Mouse (Mus musculus): ENCODE measurements around the gene Baz2b.
"Not testable (repeated sequence)": the region's sequence is repeated elsewhere in the genome, so short reads cannot be mapped to it uniquely, and the experiment has no call there.

The Baz2b gene

DNA sequence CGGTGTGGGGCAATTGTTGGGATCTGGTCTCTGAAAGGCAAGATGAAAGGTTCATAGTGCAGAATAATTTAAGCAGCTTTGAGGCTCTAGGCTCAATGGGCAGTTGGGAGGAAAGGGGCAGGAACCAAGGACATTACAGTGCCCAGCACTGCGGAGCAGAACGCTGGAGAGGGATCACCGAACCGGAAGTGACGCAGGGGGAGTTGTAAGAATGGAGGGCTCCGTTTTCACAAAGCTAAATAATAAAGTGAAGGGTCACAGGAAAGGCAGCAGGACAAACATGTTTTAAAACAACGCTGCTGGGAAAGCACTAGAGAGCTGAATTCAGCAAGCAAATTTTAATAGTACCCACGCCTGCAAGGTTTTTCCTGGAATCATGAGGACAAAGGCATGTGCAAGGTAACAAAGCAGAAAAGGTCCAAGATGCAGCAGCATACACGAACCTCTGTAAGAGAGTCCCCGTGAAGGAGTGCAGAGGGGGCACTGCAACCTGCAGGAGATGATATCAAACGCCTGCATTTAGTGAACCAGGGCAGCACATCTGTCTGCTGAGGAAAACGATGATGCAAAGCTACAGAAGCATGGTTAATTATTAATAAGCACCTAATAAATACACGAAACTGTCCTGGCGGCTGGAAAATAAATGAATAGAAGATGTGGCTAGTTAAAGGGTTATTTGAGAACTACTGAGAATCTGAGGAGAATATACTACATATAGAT, 120.0 kb downstream of the Baz2b start:
- DNase-seq (ENCODE audit: low spot score in 2 of 2): no peak

DNA sequence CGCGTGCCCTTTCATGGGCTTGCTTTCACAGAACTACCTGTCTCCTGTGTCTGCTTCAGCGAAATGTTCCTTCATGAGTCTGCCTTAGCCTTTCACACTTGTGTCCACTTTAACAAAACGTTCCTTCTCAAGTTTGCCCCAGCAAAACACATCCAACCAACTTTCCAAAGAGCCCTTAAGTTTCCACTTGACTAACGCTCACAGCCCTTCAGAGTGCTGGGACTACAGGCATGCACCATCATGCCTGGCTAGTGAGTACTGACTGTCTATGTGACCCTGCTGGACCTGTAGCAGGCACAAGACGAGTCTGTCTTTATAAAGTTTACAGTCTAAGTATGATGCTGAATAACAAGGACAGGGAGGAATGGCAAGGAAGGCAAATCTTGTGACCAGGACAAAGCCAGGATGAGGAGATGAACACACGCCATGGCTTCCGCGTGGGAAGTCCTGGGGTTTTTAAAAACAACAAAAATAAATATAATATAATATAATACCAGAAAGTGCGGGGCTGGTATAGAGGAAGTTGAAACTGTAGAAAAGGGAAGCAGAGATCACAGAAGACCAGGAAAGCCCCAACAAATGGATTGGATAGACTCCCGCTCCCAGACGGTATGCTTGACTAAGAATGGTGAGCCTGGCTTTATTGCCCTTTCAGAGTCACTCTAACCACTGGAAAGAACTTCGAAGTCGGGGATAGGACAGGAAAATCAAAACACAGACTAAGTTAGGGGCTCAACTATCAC, 120.7 kb downstream of the Baz2b start:
- no peak for DNase-seq (ENCODE audit: low spot score in 2 of 2)

DNA sequence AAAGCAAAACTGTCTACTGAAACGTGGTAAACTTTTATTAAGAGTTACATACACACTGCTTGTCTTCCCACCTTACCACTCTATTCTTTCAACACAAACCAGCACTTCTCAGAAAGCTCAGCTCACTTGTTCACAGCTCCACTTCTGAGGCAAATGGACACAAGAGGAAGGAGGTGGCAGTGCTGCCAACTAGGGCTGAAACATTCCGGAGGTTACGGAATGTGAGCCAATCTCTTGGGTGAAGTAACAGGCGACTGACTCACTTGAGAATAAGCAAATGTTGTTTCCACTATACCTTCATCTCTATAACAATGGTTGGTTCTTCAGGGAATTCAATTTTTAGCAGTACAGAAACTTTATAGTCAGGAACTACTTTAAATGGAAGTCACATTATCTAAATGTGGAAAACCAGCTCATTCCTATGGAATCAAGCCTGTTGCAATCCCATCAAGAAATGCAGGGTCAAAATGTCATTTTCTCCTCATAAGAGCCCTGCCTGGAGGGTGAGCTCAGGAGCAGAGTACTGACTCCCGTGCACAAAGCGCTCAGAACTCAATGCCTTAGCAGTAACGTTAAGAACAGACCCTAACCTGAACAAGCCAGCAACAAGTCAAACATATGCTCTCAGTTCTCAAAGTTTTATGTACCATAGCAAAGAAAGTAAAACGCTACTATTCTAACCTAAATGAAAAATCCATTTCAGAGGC, 123.3 kb downstream of the Baz2b start:
- no peak for DNase-seq (ENCODE audit: low spot score in 2 of 2)

DNA sequence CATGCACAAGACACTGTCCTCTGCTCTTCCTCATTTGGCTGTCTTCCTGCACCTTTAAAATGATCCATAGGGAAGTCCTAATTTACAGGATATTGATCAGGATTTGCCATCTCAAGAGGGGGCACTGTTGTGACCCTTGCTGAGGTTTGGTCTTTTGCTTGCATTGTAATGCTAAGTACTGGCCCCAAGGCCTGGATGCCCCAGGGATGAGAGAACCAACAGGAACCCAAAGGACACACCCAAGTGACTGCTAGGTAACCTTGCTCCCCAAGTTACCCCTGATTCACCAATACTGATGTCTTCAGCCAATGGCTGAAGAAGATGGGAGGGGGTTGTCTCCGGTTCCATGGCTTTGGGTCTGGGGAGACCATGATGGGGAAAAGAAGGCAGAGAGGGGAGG, 124.8 kb downstream of the Baz2b start:
- no peak for DNase-seq (ENCODE audit: low spot score in 2 of 2)

DNA sequence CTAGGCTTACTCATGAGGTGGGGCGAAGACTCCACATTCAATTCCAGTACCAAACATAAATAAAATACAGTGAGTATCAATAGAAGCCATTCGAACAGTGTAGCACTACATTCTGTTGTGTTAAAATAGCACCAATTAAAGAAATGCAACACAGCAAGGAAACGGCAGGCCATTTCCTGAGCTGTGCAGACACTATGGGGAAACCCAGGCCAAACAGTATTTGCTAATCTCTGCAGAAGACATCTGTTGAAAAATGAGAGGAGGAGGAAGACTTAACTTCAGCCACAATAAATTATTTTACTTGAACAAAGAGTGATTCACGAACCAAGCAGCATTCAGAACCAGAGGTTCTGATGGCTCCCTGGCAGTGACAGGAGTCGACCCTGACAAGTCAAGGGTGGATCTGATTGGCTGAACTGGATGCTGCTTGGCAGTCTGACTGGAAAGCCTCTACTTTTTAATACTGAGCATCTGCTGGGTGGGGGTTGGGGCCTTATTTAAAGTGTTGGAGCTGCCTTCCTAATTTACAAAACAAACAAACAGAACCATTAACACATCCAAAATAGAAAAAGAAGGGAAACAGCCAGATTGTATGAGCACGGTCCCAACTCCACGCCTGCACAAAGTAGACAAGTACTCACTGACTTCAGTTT, 126.5 kb downstream of the Baz2b start:
- no peak for DNase-seq (ENCODE audit: low spot score in 2 of 2)

DNA sequence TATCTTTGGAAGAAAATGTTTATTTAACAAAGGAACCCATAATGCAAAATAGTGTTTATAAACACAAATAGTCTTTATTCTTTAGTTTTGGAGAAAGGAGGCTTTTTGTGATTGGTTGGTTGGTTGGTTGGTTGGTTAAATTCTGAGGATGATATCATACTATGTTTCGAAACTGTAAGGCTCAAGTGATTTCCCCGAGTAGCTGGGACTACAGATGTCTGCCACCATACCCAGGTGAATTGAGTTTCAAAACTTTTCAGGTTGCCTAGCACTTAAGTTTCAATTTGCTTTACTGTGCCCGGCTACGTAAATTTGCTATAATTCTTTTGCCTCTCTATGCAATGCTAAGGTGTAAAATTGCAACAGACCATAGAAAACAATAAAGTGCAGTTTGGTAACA, 127.4 kb downstream of the Baz2b start:
- no peak for DNase-seq (ENCODE audit: low spot score in 2 of 2)

DNA sequence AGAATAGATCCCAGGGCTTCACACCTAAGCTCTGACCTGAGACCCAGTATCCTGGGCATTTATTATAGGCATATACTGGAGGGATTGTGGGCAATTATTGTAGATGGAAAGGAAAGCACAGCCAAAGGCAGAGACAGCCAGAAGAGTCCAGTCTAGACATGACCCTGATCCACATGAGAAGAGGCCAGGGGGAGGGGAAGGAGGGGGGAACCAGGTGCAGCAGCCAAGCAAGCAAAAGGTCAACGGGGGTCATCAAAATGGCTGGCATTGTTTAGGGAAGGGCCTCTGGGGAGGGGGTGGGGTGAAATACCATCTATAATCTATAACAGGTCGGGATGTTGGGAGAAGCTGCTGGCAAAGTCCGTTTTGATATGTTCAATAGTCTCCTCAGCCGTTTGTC, 128.8 kb downstream of the Baz2b start:
- no peak for DNase-seq (ENCODE audit: low spot score in 2 of 2)

DNA sequence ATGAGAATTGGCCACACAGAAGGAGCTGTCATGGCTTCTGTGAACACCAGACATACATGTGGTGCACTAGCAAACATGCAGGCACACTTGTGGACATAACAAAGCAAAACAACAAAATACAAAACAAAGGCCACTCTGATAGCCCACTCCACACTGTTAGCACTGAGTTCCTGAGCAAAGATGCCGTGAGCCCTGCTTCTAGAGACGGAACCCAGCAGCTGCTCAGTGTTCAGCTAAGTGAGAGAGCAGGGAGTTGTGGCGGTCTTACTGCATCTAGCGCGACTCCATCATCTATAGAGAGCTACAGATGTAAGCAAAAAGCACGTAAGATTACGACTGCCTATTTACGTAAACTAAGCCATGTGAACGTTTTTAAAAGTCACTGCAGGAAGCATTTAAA, 132.0 kb downstream of the Baz2b start:
- no peak for DNase-seq (ENCODE audit: low spot score in 2 of 2)

DNA sequence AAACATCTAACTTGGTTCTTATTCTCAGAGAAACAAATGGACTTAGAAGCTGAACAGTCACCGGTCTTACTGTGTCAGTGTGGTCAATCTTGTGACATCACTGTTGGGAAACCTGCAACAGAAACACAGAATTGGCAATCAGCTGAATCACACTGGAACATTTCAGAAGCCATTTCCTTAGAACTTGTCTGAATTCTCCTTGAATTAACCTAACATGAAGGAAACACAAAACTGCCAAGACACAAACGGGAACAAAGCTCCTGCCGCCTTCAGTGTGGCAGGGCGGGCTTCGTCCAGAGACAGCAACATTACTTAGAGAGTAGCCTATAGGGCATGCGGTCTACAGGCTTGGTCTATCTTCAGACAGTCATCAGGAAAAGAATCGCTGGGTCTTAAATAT, 132.8 kb downstream of the Baz2b start:
- DNase-seq (ENCODE audit: low spot score in 2 of 2): no peak

DNA sequence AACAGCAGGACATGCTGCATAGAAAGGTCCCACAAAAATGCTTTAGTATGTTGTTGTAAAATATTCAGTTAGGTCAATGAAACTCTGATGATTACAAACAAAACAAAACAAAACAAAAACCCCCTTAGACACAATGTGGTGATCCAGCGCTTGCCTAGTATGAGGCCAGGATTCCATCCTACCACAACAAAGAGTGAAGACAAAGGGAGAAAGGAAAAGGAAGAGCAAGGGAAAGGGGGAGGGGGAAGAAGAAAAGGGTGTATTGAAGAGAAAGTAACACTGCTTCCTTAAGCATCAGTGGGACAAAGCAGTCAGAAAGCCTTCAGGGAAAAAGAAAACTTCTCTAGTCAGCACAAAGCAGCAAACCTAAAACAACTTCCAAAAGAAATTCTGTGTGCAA, 133.6 kb downstream of the Baz2b start:
- no peak for DNase-seq (ENCODE audit: low spot score in 2 of 2)

DNA sequence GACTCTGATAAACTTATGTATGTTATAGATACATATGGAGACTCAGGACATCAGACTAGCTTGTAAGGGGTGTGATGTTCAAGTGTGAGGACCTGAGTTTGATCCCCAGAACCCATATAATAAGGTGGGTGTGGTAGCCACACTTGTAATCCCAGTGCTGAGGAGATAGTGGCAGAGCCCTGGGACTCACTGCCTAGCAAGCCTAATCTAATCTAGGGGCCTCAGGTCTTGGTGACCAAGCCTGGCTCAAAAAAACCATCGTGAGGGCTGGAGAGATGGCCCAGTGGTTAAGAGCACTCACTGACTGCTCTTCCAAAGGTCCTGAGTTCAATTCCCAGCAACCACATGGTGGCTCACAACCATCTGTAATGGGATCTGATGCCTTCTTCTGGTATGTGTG, 135.8 kb downstream of the Baz2b start:
- not testable (repeated sequence) for DNase-seq (ENCODE audit: low spot score in 2 of 2)

DNA sequence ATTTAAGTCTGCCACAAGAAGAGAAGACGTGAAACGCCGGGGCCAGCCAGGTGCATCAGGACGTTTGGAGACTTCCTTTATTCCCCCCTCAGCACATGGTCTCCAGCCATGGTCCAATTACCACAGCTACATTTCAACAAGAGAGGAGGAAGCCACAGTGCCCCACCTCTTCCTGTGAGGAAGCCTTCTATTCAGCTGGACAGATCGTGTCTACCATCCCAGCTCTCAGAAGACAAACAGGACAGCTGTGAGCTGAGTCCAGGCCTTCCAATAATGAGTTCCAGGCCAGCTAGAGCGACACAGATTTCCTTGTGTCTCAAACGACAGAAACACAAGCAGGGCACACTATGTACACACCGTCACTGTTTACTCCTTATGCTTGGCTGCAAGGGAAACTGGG, 137.8 kb downstream of the Baz2b start:
- DNase-seq (ENCODE audit: low spot score in 2 of 2): peak; percentile 8 to 27

DNA sequence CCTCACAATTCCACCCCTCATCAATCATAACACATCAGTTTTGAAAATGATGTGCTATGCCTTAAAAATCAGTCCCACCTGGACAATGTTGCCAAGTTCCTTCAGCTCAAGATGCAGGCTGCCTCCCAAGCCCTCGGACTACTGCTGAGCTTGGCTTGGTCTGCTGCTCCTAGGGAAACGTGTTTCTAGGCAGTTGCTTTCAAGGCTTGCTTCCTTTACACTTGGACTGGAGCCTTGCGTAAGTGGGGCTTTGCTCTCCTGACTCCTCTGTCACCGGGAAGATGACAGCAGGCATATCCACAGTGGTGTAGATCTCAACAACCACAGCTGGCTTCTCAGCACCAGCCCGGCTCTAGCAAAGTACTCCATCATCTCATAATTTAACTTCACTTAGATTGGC, 138.7 kb downstream of the Baz2b start:
- DNase-seq (ENCODE audit: low spot score in 2 of 2): no peak

DNA sequence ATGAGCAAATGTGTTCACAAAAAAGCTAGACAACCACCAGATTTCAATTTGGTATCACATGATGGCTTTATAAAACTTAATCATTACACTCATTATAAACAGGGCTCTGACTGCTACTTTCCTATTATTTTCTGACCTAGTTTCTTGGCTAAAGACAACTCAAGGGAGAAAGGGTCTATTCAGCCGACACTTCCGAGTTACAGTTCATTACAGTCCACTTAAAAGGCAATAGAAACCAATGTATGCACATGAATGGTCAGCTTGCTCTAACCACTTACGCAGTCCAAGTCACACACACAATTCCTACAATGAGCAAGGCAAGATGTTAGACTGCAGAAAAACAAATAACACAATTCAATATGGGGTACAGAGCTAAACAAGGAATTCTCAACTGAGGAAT, 141.2 kb downstream of the Baz2b start:
- no peak for DNase-seq (ENCODE audit: low spot score in 2 of 2)

DNA sequence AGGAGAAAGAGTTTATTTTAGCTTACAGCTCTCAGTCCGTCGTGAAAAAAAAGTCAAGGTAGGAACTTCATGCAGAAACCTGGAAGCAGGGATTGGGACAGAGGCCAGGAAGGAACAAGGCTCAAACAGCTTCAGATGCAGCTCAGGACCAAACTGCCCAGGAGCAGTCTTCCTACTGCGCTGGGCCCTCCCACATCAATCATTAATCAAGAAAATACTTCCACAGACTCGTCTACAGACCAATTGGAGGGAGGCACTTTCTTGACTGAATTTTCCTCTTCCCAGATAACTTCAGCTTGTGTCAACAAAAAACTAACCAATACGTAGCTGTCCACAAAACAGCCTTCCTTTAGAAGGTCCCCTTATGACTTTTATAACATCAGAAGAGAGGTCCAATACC, 144.2 kb downstream of the Baz2b start:
- no peak for DNase-seq (ENCODE audit: low spot score in 2 of 2)

DNA sequence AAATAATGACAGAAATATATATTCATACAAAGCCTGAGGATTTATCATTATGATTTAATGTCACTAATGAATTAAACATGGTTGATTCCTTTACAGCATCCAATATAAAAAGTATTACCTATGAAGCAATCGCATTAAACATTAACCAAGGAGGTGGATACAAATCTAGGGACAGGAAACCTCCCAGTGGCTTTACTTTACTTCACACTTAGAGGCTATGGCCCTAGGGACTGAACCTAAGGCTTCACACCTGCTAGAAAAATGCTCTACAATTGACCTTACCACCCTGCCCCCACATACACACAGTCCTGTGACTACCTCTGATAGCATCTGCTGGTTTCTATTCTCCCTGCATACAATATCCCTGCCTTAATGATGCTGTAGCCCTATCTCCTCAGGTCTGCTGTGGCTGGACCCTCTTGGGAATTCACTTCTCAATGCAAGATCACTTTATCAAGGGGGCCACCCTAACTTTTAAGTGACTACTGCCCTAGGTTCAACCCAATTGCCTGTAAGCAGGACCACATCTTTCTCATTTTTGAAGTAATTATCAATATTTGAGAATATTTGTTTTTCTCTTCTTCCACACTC, 149.4 kb downstream of the Baz2b start:
- no peak for DNase-seq (ENCODE audit: low spot score in 2 of 2)

DNA sequence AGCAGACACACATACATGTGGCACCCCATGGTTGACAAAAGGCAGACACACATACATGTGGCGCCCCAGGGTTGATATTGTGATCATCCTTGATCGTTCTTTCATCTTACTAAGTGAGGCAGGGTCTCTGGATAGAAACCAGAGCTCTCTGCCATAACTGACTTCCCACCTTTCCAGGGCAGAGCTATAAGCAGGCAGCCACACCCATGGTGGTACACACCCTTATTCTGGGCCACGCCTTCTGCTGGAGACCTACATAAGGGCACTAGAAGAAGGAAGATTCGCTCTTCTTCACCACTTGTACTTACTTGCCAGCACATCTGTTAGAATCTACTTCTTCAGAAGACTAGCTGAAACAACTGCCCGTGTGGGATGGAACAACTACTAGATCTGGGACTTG, 150.3 kb downstream of the Baz2b start:
- no peak for DNase-seq (ENCODE audit: low spot score in 2 of 2)

DNA sequence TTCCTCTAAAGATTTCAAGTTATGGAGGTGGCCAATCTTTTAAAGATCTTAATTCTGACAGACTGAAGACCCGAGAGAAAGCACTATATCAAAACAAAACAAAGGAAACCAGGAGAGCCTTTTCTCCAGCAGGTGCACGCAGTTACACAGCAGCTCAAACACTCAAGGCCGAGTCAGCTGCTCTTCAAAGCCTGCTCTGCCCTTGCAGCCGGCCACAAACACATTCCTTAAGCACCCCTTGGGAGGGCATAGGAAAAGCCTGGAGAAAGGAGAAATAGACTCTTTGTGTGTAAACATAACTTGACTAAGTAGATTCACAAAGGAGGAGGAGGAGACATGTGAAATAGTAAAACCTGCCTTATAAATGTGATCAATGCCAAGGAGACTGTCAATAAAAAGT, 153.6 kb downstream of the Baz2b start:
- DNase-seq (ENCODE audit: low spot score in 2 of 2): no peak

DNA sequence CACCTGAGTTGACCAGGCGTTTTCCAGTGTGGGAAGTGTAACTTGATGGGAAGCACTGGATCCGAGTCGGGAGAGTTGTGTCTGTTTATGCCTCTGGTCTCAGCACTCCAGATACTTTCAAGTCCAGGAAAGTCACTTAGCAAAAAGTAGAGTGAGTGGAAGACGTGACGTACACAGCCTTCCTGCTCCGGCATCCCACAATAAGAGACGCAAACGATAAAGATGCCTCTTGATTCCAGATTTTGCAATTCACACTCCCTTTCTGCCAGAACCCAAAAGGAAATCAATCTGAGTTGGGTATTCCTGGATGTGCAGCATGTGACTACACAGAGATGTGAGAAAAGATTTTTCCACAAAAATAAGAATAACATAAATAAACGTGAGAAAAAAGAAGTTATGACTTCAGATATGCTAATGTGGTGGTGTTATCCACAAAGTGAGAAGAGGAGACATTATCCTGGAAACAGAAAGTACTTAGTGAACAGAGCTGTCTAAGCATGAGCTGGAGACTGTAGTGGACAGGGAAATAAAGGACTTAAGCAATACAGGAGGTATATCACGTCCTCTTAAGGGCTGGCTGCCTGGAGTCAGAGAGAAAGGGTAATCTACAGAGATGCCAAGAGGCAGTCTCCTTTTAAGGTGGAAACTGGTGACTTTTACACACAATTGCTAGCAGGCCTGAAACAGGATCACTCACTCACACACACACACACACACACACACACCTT, 154.7 kb downstream of the Baz2b start:
- no peak for DNase-seq (ENCODE audit: low spot score in 2 of 2)

DNA sequence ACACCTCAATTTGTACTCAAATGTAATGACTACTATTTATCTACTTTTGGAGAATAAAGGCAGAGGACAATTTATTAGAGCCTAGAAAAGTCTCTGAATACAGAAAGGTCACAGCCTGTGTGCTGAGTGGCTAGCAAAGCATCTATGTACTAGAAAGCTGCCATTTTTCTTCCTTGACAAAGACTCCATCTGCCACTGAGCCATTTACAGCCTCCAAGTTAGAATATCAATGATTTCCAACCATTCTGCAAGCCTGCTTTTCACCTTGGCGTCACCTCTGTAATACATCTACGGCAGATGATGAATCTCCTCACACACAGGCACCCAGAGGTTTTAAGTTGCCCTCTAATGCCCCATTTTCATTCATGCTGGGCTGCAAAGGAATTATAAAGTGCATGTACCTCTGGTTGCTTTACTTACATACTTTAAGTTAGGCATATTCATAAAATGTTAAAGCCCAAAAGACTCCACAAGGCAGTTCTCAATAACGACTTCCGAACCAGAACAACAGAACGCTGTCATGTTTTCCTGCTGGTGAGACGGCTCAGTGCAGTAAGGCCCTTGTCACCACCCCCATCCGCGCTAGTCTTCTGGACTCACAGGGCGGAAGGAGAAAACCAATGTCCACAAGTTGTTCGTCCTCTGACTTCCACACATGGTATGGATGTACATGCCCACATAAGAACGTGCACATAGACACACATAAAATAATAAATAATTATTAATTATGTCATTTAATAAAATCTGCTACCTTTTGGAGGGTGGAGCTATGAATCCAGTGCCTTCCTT, 156.2 kb downstream of the Baz2b start:
- DNase-seq (ENCODE audit: low spot score in 2 of 2): no peak

Measured in thymus, postnatal 10 days (tissue).